Mouse (Mus musculus) monocyte, adult 2 months (primary cell): ENCODE measurements around the gene 9530068E07Rik.
"Not testable (repeated sequence)": the region's sequence is repeated elsewhere in the genome, so short reads cannot be mapped to it uniquely, and the experiment has no call there.

Source experiments
- DNase-seq, 2 experiments: peaks; one replicate each; pipeline ENCODE4 v3.0.0; 2022; ENCODE audit warnings: low spot score in 2 of 2, low read depth in 1 of 2

The 9530068E07Rik gene

DNA sequence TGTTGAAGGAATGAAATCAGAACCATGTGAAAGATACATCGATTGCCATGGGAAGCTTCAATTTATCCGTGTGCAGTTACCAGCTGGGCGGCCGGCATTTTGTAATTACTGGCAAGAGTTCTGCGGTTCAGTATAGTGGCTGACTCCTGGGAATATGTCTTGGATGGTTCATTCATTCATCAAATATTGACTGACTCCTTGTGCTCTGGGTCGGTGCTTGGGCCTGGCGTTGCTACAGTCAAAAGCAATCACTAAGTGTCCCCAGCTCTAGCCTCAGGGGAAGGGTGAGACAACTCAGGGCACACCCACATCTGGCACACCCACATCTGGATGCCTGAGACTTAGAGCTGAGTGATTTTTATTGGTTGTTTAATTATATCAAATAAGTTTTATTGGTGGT, 22.4 kb upstream of the 9530068E07Rik start:
- DNase-seq: no peak

DNA sequence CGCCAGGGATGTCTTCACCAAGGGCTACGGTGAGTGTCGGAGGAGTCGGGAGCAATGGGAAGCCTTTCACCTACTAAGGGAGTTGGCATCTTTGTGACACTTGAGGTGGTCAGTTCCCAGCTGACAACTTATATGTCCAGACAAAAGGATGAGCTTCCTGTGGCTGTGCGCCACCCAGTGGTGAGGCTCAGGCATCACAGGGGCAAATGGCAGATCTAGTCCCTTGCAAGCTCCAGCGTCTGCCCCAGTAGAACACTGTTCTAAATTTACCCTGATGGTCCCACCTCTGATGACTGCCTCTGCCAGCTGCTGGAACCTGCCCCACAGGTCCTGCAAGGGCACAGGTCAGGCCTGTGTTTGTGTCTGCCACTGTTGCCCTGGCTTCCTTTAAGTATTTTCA, 21.9 kb upstream of the 9530068E07Rik start:
- peak in 1 of 2 experiments; percentile 31 for DNase-seq

DNA sequence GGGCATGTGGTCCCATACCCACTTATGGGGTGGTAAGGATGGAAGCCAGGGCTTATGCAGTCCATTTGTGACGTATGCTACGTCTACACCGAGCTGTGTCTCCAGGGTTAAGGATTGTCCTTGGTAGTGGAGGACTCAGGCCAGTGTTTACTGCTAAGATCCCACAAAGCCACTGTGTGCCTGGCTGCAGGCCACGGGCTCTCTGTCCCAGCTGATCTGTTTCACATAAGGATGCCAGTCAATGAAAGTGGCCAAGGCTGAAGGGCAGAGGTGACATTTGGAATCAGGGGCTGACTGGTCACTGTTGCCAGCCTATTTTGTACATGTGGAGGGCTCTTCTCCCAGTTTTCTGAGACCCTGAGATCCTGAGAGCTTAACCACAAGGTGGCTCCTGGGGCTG, 18.6 kb upstream of the 9530068E07Rik start:
- DNase-seq: no peak

DNA sequence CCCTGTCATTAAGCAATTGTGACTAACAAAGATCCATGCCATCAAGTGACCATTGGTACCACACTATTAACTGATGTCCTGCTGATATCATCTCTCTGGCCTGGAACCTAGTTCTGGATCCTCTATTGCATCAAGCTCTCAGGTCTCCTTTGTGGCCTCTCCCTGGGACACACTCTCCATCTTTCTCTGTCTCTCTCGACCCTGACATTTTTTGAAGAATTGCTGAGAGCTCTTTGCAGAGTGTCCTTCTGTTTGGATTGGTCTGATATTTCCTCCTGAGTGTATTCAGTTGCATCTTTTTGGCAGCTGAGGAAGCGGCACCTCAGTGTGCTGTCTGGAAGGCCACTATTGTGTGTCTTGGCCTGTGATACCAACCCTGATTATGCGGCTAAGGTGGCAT, 17.0 kb upstream of the 9530068E07Rik start:
- DNase-seq: no peak

DNA sequence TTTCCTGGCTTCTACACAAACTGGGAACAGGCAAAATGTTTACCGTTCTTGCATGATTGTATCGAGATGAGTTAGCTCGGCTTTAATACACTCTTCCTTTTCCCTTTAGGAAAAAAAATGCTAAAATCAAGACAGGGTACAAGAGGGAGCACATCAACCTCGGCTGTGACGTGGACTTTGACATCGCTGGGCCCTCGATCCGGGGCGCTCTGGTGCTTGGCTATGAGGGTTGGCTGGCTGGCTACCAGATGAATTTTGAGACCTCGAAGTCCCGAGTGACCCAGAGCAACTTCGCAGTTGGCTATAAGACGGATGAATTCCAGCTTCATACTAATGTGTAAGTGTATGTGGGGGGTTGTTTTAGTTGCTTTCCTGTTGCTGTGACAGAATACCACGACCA, 12.5 kb upstream of the 9530068E07Rik start:
- no peak for DNase-seq

DNA sequence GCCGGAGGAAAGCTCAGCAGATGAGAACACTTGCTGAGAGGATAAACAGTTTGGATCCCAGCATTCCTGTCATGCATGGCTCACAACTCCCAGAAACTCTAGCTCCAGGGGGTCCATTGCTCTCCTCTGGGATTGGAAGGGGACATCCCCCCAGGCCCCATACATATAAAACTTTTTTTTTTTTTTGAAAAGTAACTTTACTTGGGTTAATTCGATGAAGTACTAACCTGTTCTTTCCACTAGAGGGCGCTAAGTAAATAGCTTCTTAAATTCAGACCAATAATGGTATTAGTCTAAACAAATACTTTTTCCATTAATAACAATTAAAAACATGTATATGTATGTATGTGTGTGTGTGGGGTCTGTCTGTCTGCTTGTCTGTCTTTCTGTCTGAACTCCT, 11.6 kb upstream of the 9530068E07Rik start:
- no peak for DNase-seq

DNA sequence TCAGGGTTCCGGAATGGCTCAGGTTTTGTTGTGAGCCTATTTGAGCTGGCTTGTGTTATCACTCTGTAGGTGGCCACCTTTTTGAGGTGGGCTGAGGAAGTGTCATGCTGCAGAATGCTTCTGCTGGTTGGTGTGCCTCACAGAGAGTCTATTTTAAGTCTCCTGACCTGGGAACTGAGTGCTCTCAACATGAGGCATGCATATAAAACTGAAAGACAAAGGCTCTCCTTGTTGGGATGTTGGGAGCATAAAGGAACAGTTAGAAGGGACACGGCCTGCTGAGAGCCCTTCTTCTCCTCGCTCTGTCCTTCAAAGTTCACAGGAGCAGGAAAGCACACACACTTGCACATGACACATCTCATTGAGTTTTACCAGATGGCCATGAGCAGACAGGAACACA, 9.3 kb upstream of the 9530068E07Rik start:
- no peak for DNase-seq

DNA sequence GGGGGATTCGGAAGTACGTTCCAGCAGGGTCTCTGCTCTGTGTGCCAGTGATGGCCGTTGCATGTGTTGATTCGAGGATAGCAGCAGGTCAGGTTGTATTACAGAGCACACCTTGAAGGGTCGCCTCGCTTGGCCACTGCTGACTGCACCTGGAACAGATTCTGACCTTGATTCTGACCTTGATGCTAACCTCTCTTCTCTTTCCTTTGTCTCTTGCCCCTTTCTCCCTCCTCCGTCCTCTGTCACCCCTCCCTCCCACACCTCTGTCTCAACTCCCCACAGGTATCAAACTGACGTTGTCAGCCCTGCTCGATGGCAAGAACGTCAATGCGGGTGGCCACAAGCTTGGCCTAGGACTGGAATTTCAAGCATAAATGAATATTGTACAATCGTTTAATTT, 8.1 kb upstream of the 9530068E07Rik start:
- no peak for DNase-seq

DNA sequence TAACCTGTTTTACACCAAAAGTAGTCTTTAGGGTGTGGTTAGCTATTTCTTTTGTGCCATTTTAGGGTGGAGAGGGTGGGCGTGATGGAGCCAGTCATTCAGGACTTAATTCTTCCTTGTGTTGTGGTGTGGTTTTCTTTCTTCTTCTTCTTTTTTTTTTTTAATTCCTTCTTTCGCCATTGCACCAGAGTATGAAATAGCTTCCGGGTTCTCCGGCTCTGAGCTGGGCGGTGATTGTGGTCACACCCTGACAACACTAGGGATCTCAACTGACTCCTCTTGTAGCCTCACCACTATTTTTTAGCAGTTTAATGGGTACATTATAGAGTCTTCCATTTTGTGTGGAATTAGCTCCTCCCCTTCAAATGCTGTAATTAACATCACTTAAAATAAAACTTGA, 7.2 kb upstream of the 9530068E07Rik start:
- DNase-seq: not testable (repeated sequence)

DNA sequence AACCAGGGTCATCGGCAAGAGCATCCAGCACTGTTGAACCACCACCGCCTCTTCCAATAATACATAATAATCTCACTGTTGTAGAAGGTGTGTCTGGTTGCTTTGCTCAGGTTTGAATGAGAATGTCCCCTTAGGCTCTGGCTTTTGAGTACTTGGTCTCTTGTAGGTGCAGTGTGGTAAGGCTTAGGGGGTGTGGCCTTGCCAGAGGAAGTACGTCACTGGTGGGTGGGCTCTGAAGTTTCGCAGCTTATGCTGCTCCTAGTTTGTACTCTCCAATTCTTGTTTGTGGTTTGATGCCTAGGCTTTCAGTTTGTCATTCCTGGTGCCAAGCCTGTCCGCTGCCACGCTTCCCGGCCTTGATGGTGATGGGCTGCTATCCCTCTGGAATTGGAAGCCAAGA, 6.3 kb upstream of the 9530068E07Rik start:
- no peak for DNase-seq

DNA sequence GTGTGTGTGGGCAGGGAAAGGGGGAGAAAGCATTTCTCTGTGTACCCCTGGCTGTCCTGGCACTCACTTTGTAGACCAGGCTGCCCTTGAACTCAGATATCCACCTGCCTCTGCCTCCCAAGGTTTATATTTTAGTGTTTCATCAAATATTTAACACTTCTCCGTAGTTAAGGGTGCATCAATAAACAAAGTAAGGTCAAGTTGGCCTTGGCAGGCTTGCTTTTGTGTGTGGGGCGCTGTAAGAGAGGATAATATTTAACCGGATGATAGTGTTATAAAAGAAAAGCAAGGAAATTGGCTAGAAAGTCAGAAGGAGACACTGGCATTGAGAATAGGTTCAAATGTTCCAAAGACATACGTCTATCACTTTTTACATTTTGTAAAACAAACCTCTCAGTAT, 1.7 kb upstream of the 9530068E07Rik start:
- DNase-seq: no peak

DNA sequence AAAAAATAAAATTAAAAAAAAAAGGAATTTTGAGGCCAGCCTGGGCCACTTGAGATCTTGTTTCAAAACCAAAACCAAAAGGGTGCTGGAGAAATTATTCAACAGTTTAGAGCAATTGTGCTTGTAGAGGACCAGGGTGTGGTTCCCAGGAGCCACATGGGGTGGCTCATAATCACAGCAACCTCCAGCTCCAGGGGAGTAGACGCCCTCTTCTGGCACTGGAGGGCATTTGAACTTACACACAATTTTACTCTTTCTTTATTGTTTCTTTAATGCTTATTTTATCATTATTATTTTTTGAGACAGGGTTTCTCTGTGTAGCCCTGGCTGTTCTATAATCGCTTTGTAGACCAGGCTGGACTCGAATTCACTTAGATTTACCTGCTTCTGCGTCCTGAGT, 885 bp upstream of the 9530068E07Rik start:
- DNase-seq: no peak

DNA sequence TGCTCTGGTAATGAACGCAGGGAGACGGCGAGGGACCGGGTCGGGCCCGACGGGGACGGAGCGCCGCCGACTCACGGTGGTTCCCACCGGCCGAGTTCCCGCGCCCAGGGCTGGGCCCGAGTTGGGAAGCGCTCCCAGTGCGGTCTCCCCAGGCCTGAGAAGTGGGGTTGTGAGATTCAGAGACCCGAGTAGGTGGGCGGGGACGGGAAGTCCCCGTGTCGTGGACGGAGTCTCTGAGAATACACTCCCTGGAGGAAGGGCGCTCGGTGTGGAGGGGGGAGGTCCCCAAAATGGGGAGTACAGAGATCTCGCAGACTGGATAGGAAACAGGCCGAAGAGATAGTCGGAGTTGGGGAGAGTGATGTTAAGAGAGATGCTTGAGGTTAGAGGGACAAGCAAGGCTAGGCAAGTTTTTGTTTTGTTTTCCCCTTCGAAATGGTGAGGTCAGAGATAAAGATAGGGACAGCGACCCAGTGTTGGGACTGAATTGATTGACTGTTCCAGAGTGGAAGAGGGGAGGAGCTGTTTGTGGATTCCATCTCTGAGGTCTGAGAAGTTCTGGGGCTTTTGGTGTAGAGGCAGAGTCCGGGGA, 465 bp downstream of the 9530068E07Rik start:
- no peak for DNase-seq

DNA sequence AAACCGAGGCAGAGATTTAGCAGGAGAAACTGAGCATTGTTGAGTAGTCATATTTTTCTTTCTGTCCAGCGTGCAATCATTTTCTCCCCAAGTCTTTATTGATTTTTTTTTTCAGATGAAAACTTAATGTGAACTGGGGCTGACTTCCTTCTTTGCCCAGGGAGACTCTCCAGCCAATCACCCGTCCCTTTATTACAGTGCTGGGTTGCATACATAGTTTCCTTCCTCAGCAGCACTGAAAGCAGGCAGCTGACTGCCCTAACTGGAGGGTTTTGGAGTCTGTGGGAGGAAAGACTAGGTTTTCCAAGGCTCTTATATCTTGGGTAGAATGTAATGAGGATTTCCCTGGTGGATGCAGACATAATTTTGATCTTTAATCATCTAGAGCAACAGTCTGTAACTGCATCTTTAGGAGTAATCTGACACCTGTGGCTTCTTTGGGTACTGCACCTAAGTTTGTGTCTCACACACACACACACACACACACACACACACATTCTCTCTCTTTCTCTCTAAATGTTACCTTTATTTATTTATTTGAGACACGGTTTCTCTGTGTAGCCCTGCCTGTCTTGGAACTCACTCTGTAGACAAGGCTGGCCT, 1.3 kb downstream of the 9530068E07Rik start:
- peak in 1 of 2 experiments; percentile 11 for DNase-seq

DNA sequence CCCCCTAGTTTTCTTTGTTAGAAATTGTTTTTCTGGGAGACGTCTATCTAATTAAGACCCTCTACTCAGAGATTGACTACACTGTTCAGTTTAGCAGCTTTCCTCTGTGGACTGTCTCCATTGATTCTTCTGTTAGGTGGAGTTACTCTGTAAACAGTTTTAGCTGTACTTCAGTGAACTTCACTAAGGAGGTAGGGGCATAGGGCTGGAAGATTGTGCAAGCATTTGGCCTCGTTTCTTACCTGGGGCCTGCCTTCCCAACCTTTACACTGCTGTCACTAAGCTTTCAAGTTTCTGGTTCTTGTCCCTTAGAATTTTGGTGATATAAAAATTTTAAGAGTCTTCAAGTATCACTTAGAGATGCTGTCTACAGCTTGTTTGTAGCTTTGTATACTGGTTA, 5.2 kb downstream of the 9530068E07Rik start:
- DNase-seq: no peak

DNA sequence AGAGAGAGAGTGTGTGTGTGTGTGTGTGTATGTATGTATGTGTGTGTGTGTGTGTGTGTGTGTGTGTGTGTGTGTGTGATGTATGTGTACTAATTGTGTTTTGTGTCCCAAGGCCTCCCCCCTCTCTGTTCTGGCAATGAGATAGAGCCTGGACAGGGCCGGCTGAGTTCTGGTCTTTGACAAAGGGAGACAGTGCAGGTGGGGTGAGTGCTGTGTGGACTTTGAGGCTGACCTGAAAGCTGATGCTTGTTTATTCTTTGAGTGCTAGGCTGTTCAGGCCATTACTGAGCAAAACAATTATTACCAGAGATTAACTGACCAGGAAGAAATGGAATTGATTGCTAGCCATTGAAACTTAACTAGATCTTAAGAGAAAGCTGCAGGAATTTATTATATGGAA, 6.3 kb downstream of the 9530068E07Rik start:
- no peak for DNase-seq

DNA sequence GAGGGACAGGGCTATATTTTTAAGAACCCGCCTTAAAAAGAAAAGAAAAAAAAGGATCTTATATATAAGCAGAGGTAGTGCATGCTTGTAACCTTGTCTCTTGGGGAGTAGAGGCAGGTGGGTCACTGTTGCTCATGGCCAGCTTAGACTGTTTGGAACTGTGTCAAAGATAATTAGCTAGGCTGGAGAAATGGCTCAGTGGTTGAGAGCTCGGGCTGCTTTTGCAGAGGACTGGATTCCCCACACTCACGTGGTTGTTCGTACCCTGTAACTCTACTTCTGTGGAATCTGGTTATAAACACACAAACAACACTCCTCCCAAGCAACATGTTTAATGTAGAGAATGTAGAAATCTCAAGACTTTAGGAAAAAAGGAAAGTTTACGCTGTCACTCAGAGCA, 8.0 kb downstream of the 9530068E07Rik start:
- DNase-seq: no peak

DNA sequence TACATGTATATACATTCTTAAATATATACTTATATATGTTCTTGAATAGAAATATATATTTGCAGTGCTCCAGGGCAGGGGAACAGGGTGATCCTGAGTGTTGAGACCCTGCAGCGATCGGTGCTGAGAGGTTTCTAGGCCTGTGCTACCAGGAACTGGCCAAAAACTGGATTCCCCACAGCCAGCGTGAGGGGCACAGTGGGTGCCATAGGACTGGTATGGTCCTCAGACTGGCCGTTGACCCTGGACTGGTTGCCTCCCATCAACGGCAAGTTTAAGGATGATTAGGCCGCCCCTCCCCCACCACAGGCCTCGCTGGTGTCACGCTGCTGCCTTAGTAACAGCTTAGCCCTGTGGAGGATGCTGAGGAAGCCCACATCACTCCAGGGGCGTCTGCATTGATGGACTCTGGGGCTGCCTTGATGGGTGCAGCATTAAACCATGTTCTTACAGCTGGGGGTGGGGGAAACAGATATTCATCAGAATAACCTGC, 9.0 kb downstream of the 9530068E07Rik start:
- no peak for DNase-seq

DNA sequence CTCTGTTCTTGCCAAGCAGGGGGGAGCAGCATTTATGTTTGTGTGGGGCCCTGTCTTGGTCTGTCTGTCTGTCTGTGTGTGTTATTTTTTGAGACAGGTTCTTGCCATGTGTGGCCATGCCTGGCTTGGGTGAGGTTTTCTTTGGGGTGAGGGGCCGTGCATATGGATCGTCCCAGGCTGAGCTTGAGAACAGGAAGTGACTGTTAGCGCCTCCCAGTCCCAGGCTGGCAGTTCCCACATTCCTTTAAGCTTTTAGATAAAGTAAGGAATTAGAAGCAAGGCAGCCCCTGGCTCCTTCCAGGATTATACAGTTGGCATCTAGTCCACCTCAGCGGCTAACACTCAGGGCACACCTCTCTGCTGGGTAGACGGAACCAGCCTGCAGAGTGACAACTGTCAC, 13.1 kb downstream of the 9530068E07Rik start:
- DNase-seq: no peak

DNA sequence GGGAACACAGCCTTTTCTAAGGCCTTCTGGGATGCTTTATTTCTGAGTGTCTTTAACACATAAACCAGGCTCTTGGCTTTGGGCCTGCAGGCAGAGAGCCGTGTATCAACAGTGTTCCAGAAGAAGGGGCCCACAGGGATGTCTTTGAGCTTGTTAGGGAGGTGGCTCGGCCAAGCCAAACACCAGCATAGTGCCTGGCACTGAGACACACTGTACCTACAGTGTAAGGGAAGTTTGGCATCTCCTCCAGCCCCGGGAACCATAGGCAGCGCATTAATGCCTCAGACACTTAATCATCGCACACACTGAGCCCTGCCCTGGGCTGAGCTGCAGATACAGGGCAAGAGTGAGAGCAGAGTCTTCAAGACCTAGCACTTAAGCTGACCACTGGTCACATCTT, 22.1 kb downstream of the 9530068E07Rik start:
- DNase-seq: no peak

DNA sequence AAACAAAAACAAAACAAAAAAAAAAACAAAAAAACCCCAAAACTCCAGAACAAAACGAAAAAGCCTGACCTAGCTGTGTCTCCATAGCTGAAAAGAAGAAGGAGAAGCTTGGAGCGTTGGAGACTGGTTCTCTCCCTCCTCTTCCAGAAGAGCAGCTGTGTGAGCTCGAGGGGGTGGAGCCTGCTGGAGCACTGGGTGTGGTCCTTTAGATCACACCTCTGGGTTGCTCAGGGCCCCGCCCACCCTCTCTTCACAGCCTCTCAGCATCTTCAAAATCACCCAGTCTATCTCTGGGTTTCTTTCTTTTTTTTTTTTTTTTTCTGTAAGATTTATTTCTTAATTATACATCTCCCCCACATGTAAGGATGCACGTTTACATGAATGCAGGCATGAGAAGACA, 23.0 kb downstream of the 9530068E07Rik start:
- DNase-seq: no peak

DNA sequence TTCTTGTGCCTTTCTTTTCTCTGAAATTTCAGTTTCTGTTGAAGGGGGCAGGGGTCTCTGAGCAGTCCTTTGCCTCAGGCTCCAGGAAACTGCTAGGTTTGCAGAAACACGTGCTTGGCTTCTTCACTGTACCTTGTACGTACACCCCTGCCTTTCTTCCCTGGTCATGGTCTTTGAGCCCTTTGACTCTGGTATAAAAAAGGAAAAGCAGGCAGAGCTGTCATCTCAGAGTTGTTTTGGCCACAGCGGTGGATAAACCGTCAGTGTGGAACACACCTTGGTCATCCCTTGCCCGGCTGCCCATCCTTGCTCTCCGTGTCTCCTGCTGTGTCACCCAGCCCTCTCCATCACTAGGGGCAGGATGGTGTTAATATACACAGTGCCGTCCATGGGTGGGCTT, 23.6 kb downstream of the 9530068E07Rik start:
- DNase-seq: no peak
